Mouse (Mus musculus): ENCODE results near the gene Rin3.

DNA sequence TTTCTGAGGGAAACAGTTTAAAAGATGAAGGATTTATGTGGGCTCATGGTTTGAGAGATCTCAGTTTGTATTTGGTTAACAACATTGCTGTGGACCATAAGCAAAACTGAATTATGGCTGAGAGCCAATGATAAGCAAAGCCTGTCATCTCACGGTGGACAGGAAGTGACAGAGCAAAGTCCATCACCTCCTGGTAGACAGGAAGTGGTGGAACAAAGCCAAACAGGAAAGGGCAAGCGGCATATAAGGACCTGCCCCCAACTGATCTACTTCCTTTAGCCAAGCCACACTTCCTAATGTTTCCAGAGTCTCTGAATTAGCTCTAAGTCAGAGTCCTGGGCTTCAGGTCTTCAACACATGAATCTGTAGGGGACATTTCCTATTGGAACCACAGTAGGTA, 37.1 kb downstream of the Rin3 start:
- no peak for TF ChIP-seq CTCF (IDR thresholded peaks at IDR 0.05; ENCODE audit: control insufficient read depth, insufficient read depth, insufficient read length)
- no peak for TF ChIP-seq MYOG (IDR thresholded peaks at IDR 0.05; ENCODE audit: control insufficient read depth, extremely low read depth, insufficient read length)
- no peak for TF ChIP-seq MYOD1 (IDR thresholded peaks at IDR 0.05; ENCODE audit: control insufficient read depth, insufficient read length, low read depth)
- TF ChIP-seq MAX (IDR thresholded peaks at IDR 0.05): no peak
- TF ChIP-seq USF1 (IDR thresholded peaks at IDR 0.05; ENCODE audit: low read depth): no peak
- no peak for TF ChIP-seq CEBPB (IDR thresholded peaks at IDR 0.05; ENCODE audit: low read depth)
